Comparison of ENCODE assay signal across 17 mouse cellular contexts in genomic region chr12:26776986-26777385, GRCm38 (mm10).
"Had no signal": no experiment of that assay in that cellular context is flagged by ENCODE, and none has a peak within 500 bp of the region (broad histone marks: within the 10 kb centered on the region; RNA-seq: fewer than 3 reads in every experiment).

No protein-coding gene starts in this region.

- H3K4me1 ChIP-seq: kidney, embryonic 15.5 days; limb, embryonic 15.5 days; lung, embryonic 15.5 days had no signal

- H3K4me3 ChIP-seq: kidney, embryonic 15.5 days; limb, embryonic 12.5 days; limb, embryonic 15.5 days; lung, embryonic 15.5 days; midbrain, embryonic 12.5 days had no signal

- H3K27ac ChIP-seq: kidney, embryonic 15.5 days; limb, embryonic 12.5 days; limb, embryonic 15.5 days; liver, embryonic 14.5 days; lung, embryonic 15.5 days; midbrain, embryonic 12.5 days had no signal

- ATAC-seq: liver, postnatal 0 days; midbrain, embryonic 16.5 days had no signal

- H3K36me3 ChIP-seq: kidney, embryonic 15.5 days; limb, embryonic 12.5 days; limb, embryonic 15.5 days; lung, embryonic 15.5 days; midbrain, embryonic 12.5 days had no signal

- H3K9me3 ChIP-seq: limb, embryonic 15.5 days; lung, embryonic 15.5 days; midbrain, embryonic 12.5 days had no signal

- H3K27me3 ChIP-seq: kidney, embryonic 15.5 days; limb, embryonic 12.5 days; limb, embryonic 15.5 days; lung, embryonic 15.5 days; midbrain, embryonic 12.5 days had no signal

- DNase-seq: kidney, adult 8-10 months; kidney, postnatal 10 days; kidney, postnatal 36 days; left cerebral cortex, postnatal 4 days; liver, postnatal 0 days; lung, postnatal 10 days; lung, postnatal 4 days; thymus, adult 18-20 months; thymus, postnatal 14 days; thymus, postnatal 4 days had no signal
